Mouse (Mus musculus) liver, embryonic 14.5 days (tissue): ENCODE data around the gene Pnlip.

Source experiments
- CTCF ChIP-seq: IDR thresholded peaks from 2 replicates; pipeline ENCODE4 v1.5.1; 2016; ENCODE audit warnings: antibody characterized with exemption, low read depth, control low read depth
- EP300 ChIP-seq: IDR thresholded peaks from 2 replicates; pipeline ENCODE4 v1.6.1; 2016; ENCODE audit warnings: antibody characterized with exemption, low read depth

GRCm38 (mm10) chr19:58688933-58689332 is 36.6 kb downstream of the Pnlip start:
- no peak for TF ChIP-seq EP300
- TF ChIP-seq CTCF, result no peak
